Mouse (Mus musculus): ENCODE measurements at regions not wholly inside any gene's neighbourhood (a gene's known extent, or its start where the extent isn't known, plus 50 kb on each side); places are given as distances from the start of the nearest gene placed in this dataset.

- H3K27ac ChIP-seq = no peak overlapping the region
- H3K4me1 ChIP-seq = no peaks in the 10 kb centered on the region
- H3K4me2 ChIP-seq = no peak overlapping the region
- no peak for ATAC-seq (ENCODE audit: low FRiP score)
- no peak overlapping the region for H3K9ac ChIP-seq
- whole genome bisulfite sequencing = 63% methylated on average over 7 of the region's 7 CpGs
- H3K4me3 ChIP-seq (replicated peaks) = no peak overlapping the region
- no peaks in the 10 kb centered on the region for H3K9me3 ChIP-seq
- no peaks in the 10 kb centered on the region for H3K36me3 ChIP-seq (replicated peaks)
- H3K27me3 ChIP-seq = no peaks in the 10 kb centered on the region
Observed at GRCm38 (mm10) chr9:87431523-87431922, 176.2 kb upstream of the Cep162 start.

- no peak for ATAC-seq (ENCODE audit: low FRiP score)
- no peak overlapping the region for H3K4me3 ChIP-seq (replicated peaks)
- H3K9ac ChIP-seq = no peak overlapping the region
- H3K36me3 ChIP-seq (replicated peaks) = no peaks in the 10 kb centered on the region
- no peaks in the 10 kb centered on the region for H3K4me1 ChIP-seq
- H3K9me3 ChIP-seq = no peaks in the 10 kb centered on the region
- no peak overlapping the region for H3K27ac ChIP-seq
- H3K4me2 ChIP-seq = no peak overlapping the region
- WGBS = 61% methylated on average over 4 of the region's 4 CpGs
- H3K27me3 ChIP-seq = peaks cover 5% of the 10 kb centered on the region; the same call in 1 of the 2 replicates
Observed at GRCm38 (mm10) chr9:87425201-87425600, 169.9 kb upstream of the Cep162 start.

DNA sequence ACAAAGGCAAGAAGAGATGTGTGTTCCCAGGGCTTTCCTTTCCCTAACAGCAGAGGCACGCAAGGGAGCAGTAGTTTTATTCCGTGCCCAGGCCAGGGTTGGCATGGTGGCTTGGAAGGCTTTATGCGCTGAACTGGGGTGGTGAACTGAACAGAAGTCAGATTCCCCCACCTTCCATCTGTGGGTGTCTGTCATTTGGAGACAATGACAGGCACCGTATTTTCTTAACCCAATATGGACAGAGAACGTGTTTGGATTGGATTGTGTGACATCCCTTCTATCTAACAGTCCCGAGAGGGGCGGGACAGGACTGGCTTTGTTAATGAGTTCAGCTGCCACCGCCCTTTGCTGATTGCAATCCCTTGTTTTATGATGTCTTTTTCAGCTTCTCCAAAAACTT lies 165.8 kb upstream of the Cep162 start:
- no peak overlapping the region for H3K27ac ChIP-seq
- H3K4me3 ChIP-seq (replicated peaks) = no peak overlapping the region
- ATAC-seq (ENCODE audit: low FRiP score) = no peak
- no peaks in the 10 kb centered on the region for H3K36me3 ChIP-seq (replicated peaks)
- peaks cover 5% of the 10 kb centered on the region; the same call in 1 of the 2 replicates for H3K27me3 ChIP-seq
- H3K9me3 ChIP-seq = no peaks in the 10 kb centered on the region
- no peaks in the 10 kb centered on the region for H3K4me1 ChIP-seq
- 49% methylated on average over 8 of the region's 8 CpGs for WGBS
- no peak overlapping the region for H3K4me2 ChIP-seq
- no peak overlapping the region for H3K9ac ChIP-seq

DNA sequence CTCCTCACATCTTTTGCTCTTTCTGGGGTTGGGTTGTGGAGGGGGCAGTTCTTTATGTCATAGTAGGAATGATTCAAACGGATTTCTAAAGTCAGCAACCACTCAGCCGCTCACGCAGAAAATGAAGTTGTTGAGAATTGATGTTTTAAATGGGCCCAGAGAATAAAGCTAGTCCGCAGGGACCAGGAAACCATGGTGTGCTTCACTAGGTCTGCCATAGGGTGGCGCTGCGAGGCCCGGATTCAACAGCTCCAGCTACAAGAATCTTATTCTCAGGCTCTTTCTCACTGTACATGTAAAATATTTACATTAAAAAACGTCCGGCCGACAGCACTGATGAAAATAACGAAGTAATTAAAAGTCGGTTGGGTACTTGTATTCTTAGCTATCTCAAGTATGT lies 164.0 kb upstream of the Cep162 start:
- H3K9ac ChIP-seq = no peak overlapping the region
- 14% methylated on average over 12 of the region's 12 CpGs for WGBS
- no peaks in the 10 kb centered on the region for H3K36me3 ChIP-seq (replicated peaks)
- no peak overlapping the region for H3K4me3 ChIP-seq (replicated peaks)
- no peaks in the 10 kb centered on the region for H3K4me1 ChIP-seq
- no peak overlapping the region for H3K4me2 ChIP-seq
- peaks cover 5% of the 10 kb centered on the region; the same call in 1 of the 2 replicates for H3K27me3 ChIP-seq
- H3K9me3 ChIP-seq = no peaks in the 10 kb centered on the region
- no peak overlapping the region for H3K27ac ChIP-seq
- ATAC-seq (ENCODE audit: low FRiP score) = peak; percentile 77; the same call in 1 of the 2 replicates

- no peak overlapping the region for H3K4me3 ChIP-seq (replicated peaks)
- ATAC-seq (ENCODE audit: low FRiP score) = no peak
- H3K36me3 ChIP-seq (replicated peaks) = no peaks in the 10 kb centered on the region
- no peak overlapping the region for H3K9ac ChIP-seq
- no peaks in the 10 kb centered on the region for H3K9me3 ChIP-seq
- no peak overlapping the region for H3K4me2 ChIP-seq
- no peak overlapping the region for H3K27ac ChIP-seq
- 62% methylated on average over 9 of the region's 9 CpGs for WGBS
- H3K27me3 ChIP-seq = no peaks in the 10 kb centered on the region
- no peaks in the 10 kb centered on the region for H3K4me1 ChIP-seq
Observed at GRCm38 (mm10) chr9:87412894-87413293, 157.6 kb upstream of the Cep162 start.

DNA sequence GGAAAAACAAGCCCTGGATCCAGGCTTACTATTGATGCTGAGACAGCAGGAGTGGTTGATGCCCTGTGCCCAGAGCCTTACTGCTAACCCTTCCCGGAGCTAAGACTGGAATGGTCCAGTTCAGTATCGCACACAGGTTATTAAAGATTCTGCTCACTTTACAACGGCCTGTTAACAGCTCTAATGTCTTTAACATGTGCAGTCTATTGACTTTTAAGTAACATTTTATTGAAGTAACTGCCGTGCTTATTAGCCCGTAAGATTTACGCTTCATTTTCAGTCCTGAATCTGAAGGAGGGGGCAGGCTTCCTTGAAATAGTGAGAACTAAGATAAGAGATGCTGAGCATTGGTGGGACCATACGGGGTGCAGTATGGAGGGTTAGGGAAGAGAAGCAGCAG lies 155.7 kb upstream of the Cep162 start:
- Histone ChIP-seq H3K36me3 (replicated peaks) (no peaks in the 10 kb centered on the region), H3K9me3 (no peaks in the 10 kb centered on the region), H3K9ac (no peak overlapping the region), H3K4me1 (no peaks in the 10 kb centered on the region), H3K4me2 (no peak overlapping the region), H3K27ac (no peak overlapping the region), H3K27me3 (no peaks in the 10 kb centered on the region), H3K4me3 (replicated peaks) (no peak overlapping the region)
- WGBS = 86% methylated on average over 7 of the region's 7 CpGs
- ATAC-seq (ENCODE audit: low FRiP score) = no peak

DNA sequence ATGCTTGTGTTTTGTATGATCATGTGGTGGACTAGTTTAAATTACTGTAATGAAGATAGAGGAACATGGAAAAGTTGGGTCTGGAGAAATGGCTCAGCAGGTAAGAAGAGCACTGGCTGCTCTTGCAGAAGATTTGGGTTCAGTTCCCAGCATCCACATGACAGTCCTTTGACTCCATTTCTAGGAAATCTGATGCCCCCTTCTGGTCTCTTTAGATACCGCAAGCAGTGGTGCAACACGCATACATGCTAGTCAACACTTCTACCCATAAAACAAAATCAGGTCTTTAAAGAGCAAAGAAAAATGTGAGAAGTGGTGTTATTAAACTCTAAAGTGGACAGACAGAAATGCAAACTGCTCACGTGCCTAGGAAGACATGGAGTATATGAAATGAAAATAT lies 154.4 kb upstream of the Cep162 start:
- Histone ChIP-seq H3K27ac (no peak overlapping the region), H3K9ac (no peak overlapping the region), H3K9me3 (no peaks in the 10 kb centered on the region), H3K27me3 (no peaks in the 10 kb centered on the region), H3K36me3 (replicated peaks) (no peaks in the 10 kb centered on the region), H3K4me3 (replicated peaks) (no peak overlapping the region), H3K4me2 (no peak overlapping the region), H3K4me1 (no peaks in the 10 kb centered on the region)
- 96% methylated on average over 3 of the region's 3 CpGs for WGBS
- ATAC-seq (ENCODE audit: low FRiP score) = no peak

DNA sequence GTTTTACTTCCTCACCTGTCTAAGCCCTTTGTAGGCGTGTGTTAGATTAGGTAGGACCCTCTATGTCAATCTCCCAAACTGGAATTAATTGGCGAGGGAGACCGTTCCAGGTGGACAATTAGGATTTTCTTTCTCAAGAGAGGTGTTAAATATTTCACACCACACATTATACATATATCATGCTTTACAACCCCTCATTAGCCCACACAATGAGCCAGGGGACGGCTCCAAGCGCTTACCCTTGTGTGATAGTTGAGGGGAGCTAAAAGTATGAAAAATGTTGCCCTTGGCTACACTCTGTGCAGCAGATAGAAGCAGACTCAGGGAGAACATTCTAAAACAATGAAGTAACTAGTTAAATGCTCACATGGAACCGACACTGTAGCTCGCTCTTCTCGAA lies 153.5 kb upstream of the Cep162 start:
- no peaks in the 10 kb centered on the region for H3K36me3 ChIP-seq (replicated peaks)
- no peaks in the 10 kb centered on the region for H3K9me3 ChIP-seq
- no peak overlapping the region for H3K27ac ChIP-seq
- no peak overlapping the region for H3K4me3 ChIP-seq (replicated peaks)
- no peak overlapping the region for H3K9ac ChIP-seq
- no peak for ATAC-seq (ENCODE audit: low FRiP score)
- no peak overlapping the region for H3K4me2 ChIP-seq
- no peaks in the 10 kb centered on the region for H3K27me3 ChIP-seq
- 80% methylated on average over 8 of the region's 8 CpGs for WGBS
- H3K4me1 ChIP-seq = no peaks in the 10 kb centered on the region

GRCm38 (mm10) chr9:87406476-87406875 lies 151.1 kb upstream of the Cep162 start:
- no peaks in the 10 kb centered on the region for H3K27me3 ChIP-seq
- WGBS = 82% methylated on average over 12 of the region's 12 CpGs

DNA sequence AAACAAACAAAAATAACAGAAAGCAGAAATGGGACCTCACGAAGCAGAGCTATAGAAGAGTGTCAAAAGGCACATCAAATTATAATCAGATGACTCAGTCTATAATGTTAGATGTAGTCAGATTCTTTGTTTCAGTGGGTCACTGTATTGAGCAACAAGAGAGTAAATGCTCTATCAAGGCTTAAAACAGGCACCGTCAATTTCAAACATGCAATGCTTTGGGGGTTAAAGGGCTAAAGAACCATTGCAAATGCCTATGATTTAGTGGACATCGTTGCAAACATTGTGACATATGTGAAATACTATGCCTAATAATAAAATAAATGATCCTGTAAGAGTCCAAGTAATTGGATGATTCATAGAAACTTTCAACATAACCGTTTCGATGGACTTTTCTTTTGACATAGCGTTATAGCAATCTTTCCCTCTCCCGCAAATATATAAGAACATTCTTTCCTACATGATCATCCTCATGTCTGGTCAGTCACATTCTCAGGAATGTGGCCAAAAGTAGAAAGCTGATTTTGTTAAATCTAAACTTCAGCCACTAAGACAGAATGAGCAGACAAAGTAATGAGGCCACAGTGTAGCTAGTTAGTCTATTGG lies 149.9 kb upstream of the Cep162 start:
- Histone ChIP-seq H3K36me3 (replicated peaks) (no peaks in the 10 kb centered on the region), H3K9ac (no peak overlapping the region), H3K4me1 (peaks cover 2% of the 10 kb centered on the region; the same call in 1 of the 2 replicates), H3K4me2 (no peak overlapping the region), H3K27ac (no peak overlapping the region), H3K4me3 (replicated peaks) (no peak overlapping the region), H3K9me3 (no peaks in the 10 kb centered on the region), H3K27me3 (no peaks in the 10 kb centered on the region)
- no peak for ATAC-seq (ENCODE audit: low FRiP score)
- WGBS = 94% methylated on average over 7 of the region's 7 CpGs

More at GRCm38 (mm10) chr9:87406476-87406875, 151.1 kb upstream of the Cep162 start:
- H3K4me2 ChIP-seq = no peak overlapping the region
- H3K4me1 ChIP-seq = no peaks in the 10 kb centered on the region
- no peak overlapping the region for H3K4me3 ChIP-seq (replicated peaks)
- no peak for ATAC-seq (ENCODE audit: low FRiP score)
- H3K27ac ChIP-seq = no peak overlapping the region
- no peaks in the 10 kb centered on the region for H3K36me3 ChIP-seq (replicated peaks)
- H3K9me3 ChIP-seq = no peaks in the 10 kb centered on the region
- no peak overlapping the region for H3K9ac ChIP-seq

DNA sequence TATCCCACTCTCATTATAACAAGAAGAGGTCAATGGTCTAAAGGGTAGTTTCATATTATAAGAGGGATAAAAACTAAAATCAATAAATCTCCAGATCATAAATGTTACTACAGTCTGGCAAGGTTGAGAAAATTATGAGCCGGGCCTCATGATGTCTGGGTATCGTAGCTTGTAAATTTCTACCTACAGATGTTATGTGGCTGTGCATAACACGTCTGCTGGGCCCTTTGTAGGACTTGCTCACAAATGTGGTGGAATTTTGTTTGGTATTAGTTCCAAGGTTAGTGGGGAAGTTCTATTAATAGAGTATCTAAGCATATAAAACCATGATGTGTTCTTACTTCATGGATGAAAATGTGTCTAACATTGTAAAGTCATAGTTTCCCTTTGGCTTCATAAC lies 146.7 kb upstream of the Cep162 start:
- H3K27me3 ChIP-seq = no peaks in the 10 kb centered on the region
- no peaks in the 10 kb centered on the region for H3K36me3 ChIP-seq (replicated peaks)
- H3K9ac ChIP-seq = no peak overlapping the region
- 91% methylated on average over 3 of the region's 3 CpGs for WGBS
- no peak overlapping the region for H3K27ac ChIP-seq
- H3K4me1 ChIP-seq = peaks cover 2% of the 10 kb centered on the region; the same call in 1 of the 2 replicates
- H3K4me2 ChIP-seq = no peak overlapping the region
- H3K4me3 ChIP-seq (replicated peaks) = no peak overlapping the region
- ATAC-seq (ENCODE audit: low FRiP score) = no peak
- no peaks in the 10 kb centered on the region for H3K9me3 ChIP-seq

GRCm38 (mm10) chr9:87387516-87387915 lies 132.2 kb upstream of the Cep162 start:
- no peaks in the 10 kb centered on the region for H3K36me3 ChIP-seq (replicated peaks)
- H3K27ac ChIP-seq = no peak overlapping the region
- WGBS = 81% methylated on average over 5 of the region's 5 CpGs
- H3K9ac ChIP-seq = no peak overlapping the region
- H3K27me3 ChIP-seq = no peaks in the 10 kb centered on the region
- no peak for ATAC-seq (ENCODE audit: low FRiP score)
- no peaks in the 10 kb centered on the region for H3K9me3 ChIP-seq
- H3K4me1 ChIP-seq = no peaks in the 10 kb centered on the region
- no peak overlapping the region for H3K4me3 ChIP-seq (replicated peaks)
- H3K4me2 ChIP-seq = no peak overlapping the region

DNA sequence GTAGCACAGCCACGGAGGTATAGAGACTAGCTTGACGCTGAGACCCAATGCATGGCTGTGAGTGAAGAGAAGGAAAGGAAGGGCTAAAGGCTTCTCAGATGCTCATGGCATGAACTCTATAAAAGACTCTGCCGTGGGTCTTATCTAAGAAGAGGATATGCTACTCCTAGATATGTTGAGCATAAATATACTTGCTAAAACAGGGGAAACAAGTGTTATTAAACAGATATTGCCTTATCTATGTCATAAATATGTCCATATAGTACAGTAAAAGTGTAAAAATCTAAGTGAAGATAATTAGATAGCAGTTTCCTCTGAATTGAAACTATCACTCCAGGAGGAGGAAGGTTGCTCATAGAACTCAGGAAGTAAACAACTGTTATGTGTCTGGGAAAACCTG lies 128.2 kb upstream of the Cep162 start:
- Histone ChIP-seq H3K36me3 (replicated peaks) (no peaks in the 10 kb centered on the region), H3K9me3 (no peaks in the 10 kb centered on the region), H3K4me2 (no peak overlapping the region), H3K27ac (no peak overlapping the region), H3K27me3 (no peaks in the 10 kb centered on the region), H3K9ac (no peak overlapping the region), H3K4me3 (replicated peaks) (no peak overlapping the region), H3K4me1 (no peaks in the 10 kb centered on the region)
- no peak for ATAC-seq (ENCODE audit: low FRiP score)
- 89% methylated on average over 3 of the region's 3 CpGs for WGBS
